ENCODE assay signal across 16 mouse cellular contexts in the genomic region with DNA sequence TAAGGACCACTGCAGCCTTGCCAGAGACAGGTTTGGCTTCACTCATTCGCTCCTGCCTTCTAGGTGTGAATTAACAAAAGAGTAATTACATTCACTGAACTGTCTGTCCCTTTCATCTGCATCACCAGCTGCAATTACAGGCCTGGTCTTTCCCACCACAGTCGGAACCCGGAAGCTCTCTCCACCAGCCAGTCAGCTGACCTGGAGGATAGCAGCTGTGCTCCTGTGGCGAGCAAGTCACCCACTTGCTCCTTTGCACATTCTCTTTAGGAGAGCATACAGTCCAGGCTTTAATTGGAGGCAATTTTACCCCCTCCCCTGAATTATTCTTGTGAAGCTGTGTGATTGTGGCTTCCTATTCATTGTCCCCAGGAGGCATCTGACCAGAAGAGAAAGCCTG. TPM values are rescaled to one million over a fixed set of nuclear protein-coding genes. Genes with fewer than 3 reads are reported as not detected.
DNase-seq lines count a peak whose midpoint lies in the region; ATAC-seq and TF ChIP-seq lines count a peak whose summit lies in the region.
"Had no signal": no experiment of that assay in that cellular context is flagged by ENCODE, and none has a peak within 500 bp of the region (broad histone marks: within the 10 kb centered on the region; RNA-seq: fewer than 3 reads in every experiment).

No protein-coding gene starts in this region.

- H3K4me2 ChIP-seq in neural tube, embryonic 11.5 days (ENCODE audit: low read depth), result no peak overlapping the region
- no peak overlapping the region for H3K4me2 ChIP-seq in forebrain, embryonic 12.5 days
- no peak overlapping the region for H3K4me2 ChIP-seq in hindbrain, postnatal 0 days (ENCODE audit: low read depth, low read length)
- no peak overlapping the region for H3K4me2 ChIP-seq in neural tube, embryonic 15.5 days
- H3K4me2 ChIP-seq: heart, embryonic 15.5 days; lung, embryonic 14.5 days had no signal

- no peak for DNase-seq in neural tube, embryonic 11.5 days (ENCODE audit: low spot score)
- DNase-seq in neural tube, embryonic 10.5 days (ENCODE audit: extremely low spot score, low spot score), result no peak
- no peak for DNase-seq in hindbrain, postnatal 0 days (ENCODE audit: low spot score)
- no peak for DNase-seq in spleen, postnatal 4 days (ENCODE audit: low spot score in 2 of 2)
- DNase-seq in layer of hippocampus, postnatal 36 days, result no peak
- no peak for DNase-seq in cerebellum, adult 9-10 months
- DNase-seq: gastrocnemius, postnatal 25 days; lung, embryonic 14.5 days; right cerebral cortex, postnatal 25 days; thymus, postnatal 36 days had no signal

- TF ChIP-seq CTCF in hindbrain, postnatal 0 days (IDR thresholded peaks at IDR 0.05; ENCODE audit: low read depth), result no peak

- H3K36me3 ChIP-seq in neural tube, embryonic 11.5 days (ENCODE audit: control insufficient read depth, insufficient read depth, low read length), result no peaks in the 10 kb centered on the region
- H3K36me3 ChIP-seq in forebrain, embryonic 12.5 days (replicated peaks), result no peaks in the 10 kb centered on the region
- H3K36me3 ChIP-seq in hindbrain, postnatal 0 days (ENCODE audit: insufficient read depth, low read length), result no peaks in the 10 kb centered on the region
- H3K36me3 ChIP-seq in neural tube, embryonic 15.5 days, result no peaks in the 10 kb centered on the region
- H3K36me3 ChIP-seq: heart, embryonic 15.5 days had no signal

- no peak overlapping the region for H3K9ac ChIP-seq in neural tube, embryonic 11.5 days (ENCODE audit: low read length)
- peak overlapping the region; percentile 25; the same call in 1 of the 2 replicates for H3K9ac ChIP-seq in forebrain, embryonic 12.5 days
- no peak overlapping the region for H3K9ac ChIP-seq in hindbrain, postnatal 0 days (replicated peaks; ENCODE audit: low read length)
- no peak overlapping the region for H3K9ac ChIP-seq in neural tube, embryonic 15.5 days (replicated peaks)
- H3K9ac ChIP-seq: heart, embryonic 15.5 days; lung, embryonic 14.5 days had no signal

- 11% methylated on average over 4 of the region's 4 CpGs for WGBS in neural tube, embryonic 11.5 days
- 11% methylated on average over 4 of the region's 4 CpGs for WGBS in forebrain, embryonic 12.5 days
- WGBS in hindbrain, postnatal 0 days, result 33% methylated on average over 4 of the region's 4 CpGs
- 12% methylated on average over 4 of the region's 4 CpGs for WGBS in neural tube, embryonic 15.5 days

- ATAC-seq in neural tube, embryonic 11.5 days (ENCODE audit: insufficient read depth, low FRiP score, low TSS enrichment), result no peak
- peak; percentile 10; the same call in 1 of the 2 replicates for ATAC-seq in forebrain, embryonic 12.5 days (ENCODE audit: low FRiP score)
- no peak for ATAC-seq in hindbrain, postnatal 0 days
- ATAC-seq in neural tube, embryonic 15.5 days (ENCODE audit: low FRiP score), result no peak
- ATAC-seq: inflammation-experienced regulatory T-cells, adult 6 months had no signal

- H3K4me1 ChIP-seq in neural tube, embryonic 11.5 days (ENCODE audit: control insufficient read depth, insufficient read depth, low read length), result peaks cover 70% of the 10 kb centered on the region
- H3K4me1 ChIP-seq in forebrain, embryonic 12.5 days, result peaks cover 99% of the 10 kb centered on the region
- peaks cover 25% of the 10 kb centered on the region for H3K4me1 ChIP-seq in hindbrain, postnatal 0 days (ENCODE audit: insufficient read depth, low read length)
- peaks cover 80% of the 10 kb centered on the region for H3K4me1 ChIP-seq in neural tube, embryonic 15.5 days

- H3K4me3 ChIP-seq in neural tube, embryonic 11.5 days (ENCODE audit: low read depth, low read length), result no peak overlapping the region
- H3K4me3 ChIP-seq in forebrain, embryonic 12.5 days (replicated peaks), result no peak overlapping the region
- no peak overlapping the region for H3K4me3 ChIP-seq in hindbrain, postnatal 0 days (ENCODE audit: low read length)
- no peak overlapping the region for H3K4me3 ChIP-seq in neural tube, embryonic 15.5 days (replicated peaks)
- H3K4me3 ChIP-seq: heart, embryonic 15.5 days had no signal

- no peaks in the 10 kb centered on the region for H3K9me3 ChIP-seq in neural tube, embryonic 11.5 days (ENCODE audit: control insufficient read depth, low read length)
- H3K9me3 ChIP-seq in forebrain, embryonic 12.5 days, result no peaks in the 10 kb centered on the region
- H3K9me3 ChIP-seq in hindbrain, postnatal 0 days (ENCODE audit: low read length), result no peaks in the 10 kb centered on the region
- no peaks in the 10 kb centered on the region for H3K9me3 ChIP-seq in neural tube, embryonic 15.5 days (replicated peaks)
- H3K9me3 ChIP-seq: heart, embryonic 15.5 days had no signal

- H3K27ac ChIP-seq in neural tube, embryonic 11.5 days (ENCODE audit: low read depth, low read length), result peak overlapping the region; percentile 54; the same call in 1 of the 2 replicates
- H3K27ac ChIP-seq in forebrain, embryonic 12.5 days, result peak overlapping the region; percentile 95
- 0 out of 2 replicates have a peak overlapping the region, but pooled peaks have one; percentile 1 for H3K27ac ChIP-seq in hindbrain, postnatal 0 days
- H3K27ac ChIP-seq in neural tube, embryonic 15.5 days (replicated peaks), result peak overlapping the region; percentile 37; the same call in 1 of the 2 replicates
- H3K27ac ChIP-seq: heart, embryonic 15.5 days had no signal

- H3K27me3 ChIP-seq in neural tube, embryonic 11.5 days (ENCODE audit: control insufficient read depth, insufficient read depth, low read length), result 0 out of 2 replicates have a peak, but pooled peaks cover 3% of the 10 kb centered on the region
- H3K27me3 ChIP-seq in forebrain, embryonic 12.5 days, result peaks cover 5% of the 10 kb centered on the region; the same call in 1 of the 2 replicates
- H3K27me3 ChIP-seq in hindbrain, postnatal 0 days (ENCODE audit: insufficient read depth, low read length), result no peaks in the 10 kb centered on the region
- H3K27me3 ChIP-seq in neural tube, embryonic 15.5 days (replicated peaks), result 0 out of 2 replicates have a peak, but pooled peaks cover under 1% of the 10 kb centered on the region

RNA-seq across cellular contexts. Expression of a gene that starts 17.9 kb away (rescaled TPM):
- polyA plus RNA-seq in neural tube, embryonic 11.5 days (2014; fragmentation: Nextera tagmentation; extraction: Ambion mirVana), result 53.7 and 55.2 TPM in 2 replicates
- polyA plus RNA-seq in forebrain, embryonic 12.5 days (2016; fragmentation: Nextera tagmentation; extraction: Ambion mirVana), result 10.7 and 11.6 TPM in 2 replicates
- 16.0 and 19.2 TPM in 2 replicates for total RNA-seq in hindbrain, postnatal 0 days (2014; rRNA removed)
- polyA plus RNA-seq in hindbrain, postnatal 0 days (2015; fragmentation: Nextera tagmentation; extraction: Ambion mirVana), result 7.5 TPM in 2 replicates
- polyA plus RNA-seq in neural tube, embryonic 15.5 days (2015; fragmentation: Nextera tagmentation; extraction: Ambion mirVana), result 20.6 and 21.5 TPM in 2 replicates
- total RNA-seq in layer of hippocampus, postnatal 36 days (2021), result 10 to 100 TPM; 11.4 to 13.3 TPM
- total RNA-seq: megakaryocyte, adult 5-6 weeks; neutrophil, adult 5-6 weeks had no signal

RNA-seq across cellular contexts. Expression of a gene that starts 39.4 kb away (rescaled TPM):
- polyA plus RNA-seq in neural tube, embryonic 11.5 days (2014; fragmentation: Nextera tagmentation; extraction: Ambion mirVana), result 0.16 TPM in 1 of 2 replicates, not detected in the other
- 0.19 and 0.45 TPM in 2 replicates for polyA plus RNA-seq in forebrain, embryonic 12.5 days (2016; fragmentation: Nextera tagmentation; extraction: Ambion mirVana)
- total RNA-seq in hindbrain, postnatal 0 days (2014; rRNA removed), result 4.1 and 4.3 TPM in 2 replicates
- 1.2 and 1.8 TPM in 2 replicates for polyA plus RNA-seq in hindbrain, postnatal 0 days (2015; fragmentation: Nextera tagmentation; extraction: Ambion mirVana)
- 1.9 and 4.9 TPM in 2 replicates for polyA plus RNA-seq in neural tube, embryonic 15.5 days (2015; fragmentation: Nextera tagmentation; extraction: Ambion mirVana)
- total RNA-seq in layer of hippocampus, postnatal 36 days (2021), result 1 to 10 TPM; 1.5 to 2.0 TPM

Comparison
In these comparisons a context has a peak if more than half of its experiments do, and no peak if none do; other contexts are left out.
1. H3K27ac ChIP-seq: peak in every context shown above with its lines; median percentile 95 in forebrain, embryonic 12.5 days; 54 in neural tube, embryonic 11.5 days; 37 in neural tube, embryonic 15.5 days; 1 in hindbrain, postnatal 0 days.